Mouse (Mus musculus) Muller cell, postnatal 12 days (primary cell): ENCODE measurements around the gene Cd320.
"Not testable (repeated sequence)": the region's sequence is repeated elsewhere in the genome, so short reads cannot be mapped to it uniquely, and the experiment has no call there.

ENCODE experiments used
- DNase-seq: peaks from one replicate; pipeline ENCODE4 v3.0.0-alpha.2; 2015; ENCODE audit errors: inconsistent ontology term

Cd320 gene

GRCm38 (mm10) chr17:33842966-33843795, at the start of gene Cd320:
Cd320 (plus strand) TSS chr17:33843091.
- DNase-seq, result peak; percentile 93

GRCm38 (mm10) chr17:33798306-33798705, 44.6 kb upstream of the Cd320 start:
- peak; percentile 36 for DNase-seq

- no peak for DNase-seq
Observed at GRCm38 (mm10) chr17:33799277-33799676, 43.6 kb upstream of the Cd320 start.

GRCm38 (mm10) chr17:33802221-33802620, 40.7 kb upstream of the Cd320 start:
- peak; percentile 46 for DNase-seq

GRCm38 (mm10) chr17:33804205-33804604, 38.7 kb upstream of the Cd320 start:
- DNase-seq, result no peak

GRCm38 (mm10) chr17:33804745-33805144, 38.1 kb upstream of the Cd320 start:
- no peak for DNase-seq

- DNase-seq, result no peak
Observed at GRCm38 (mm10) chr17:33807181-33807888, 35.6 kb upstream of the Cd320 start.

- DNase-seq, result no peak
Observed at GRCm38 (mm10) chr17:33808192-33808591, 34.7 kb upstream of the Cd320 start.

- peak; percentile 97 for DNase-seq
Observed at GRCm38 (mm10) chr17:33810334-33811141, 32.4 kb upstream of the Cd320 start, which contains the start of gene Kank3. Kank3 (plus strand) TSS chr17:33810519.

- no peak for DNase-seq
Observed at GRCm38 (mm10) chr17:33811142-33811516, 31.8 kb upstream of the Cd320 start.

- DNase-seq, result peak; percentile 47
Observed at GRCm38 (mm10) chr17:33812475-33812874, 30.4 kb upstream of the Cd320 start.

- DNase-seq, result no peak
Observed at GRCm38 (mm10) chr17:33812990-33813389, 29.9 kb upstream of the Cd320 start.

- DNase-seq, result no peak
Observed at GRCm38 (mm10) chr17:33815399-33815798, 27.5 kb upstream of the Cd320 start.

GRCm38 (mm10) chr17:33816612-33817011, 26.3 kb upstream of the Cd320 start:
- no peak for DNase-seq

GRCm38 (mm10) chr17:33817184-33817968, 25.5 kb upstream of the Cd320 start:
- DNase-seq, result peak; percentile 98

- no peak for DNase-seq
Observed at GRCm38 (mm10) chr17:33817969-33818643, 24.8 kb upstream of the Cd320 start.

- no peak for DNase-seq
Observed at GRCm38 (mm10) chr17:33822436-33822959, 20.4 kb upstream of the Cd320 start.

GRCm38 (mm10) chr17:33823171-33823570, 19.7 kb upstream of the Cd320 start:
- DNase-seq, result not testable (repeated sequence)

- peak; percentile 95 for DNase-seq
Observed at GRCm38 (mm10) chr17:33824084-33824996, 18.6 kb upstream of the Cd320 start, which contains the start of the genes Rps28 and Ndufa7. Rps28 (minus strand) TSS chr17:33824562. Ndufa7 (plus strand) TSS chr17:33824572.
